Mouse (Mus musculus) olfactory bulb, adult 2 months (tissue): ENCODE results near the gene Eef2.

Experiments
- CTCF ChIP-seq: fragments of 200-500 bp; IDR thresholded peaks from 2 replicates; pipeline ENCODE4 v1.5.1; 2012; ENCODE audit warnings: low read depth, mild to moderate bottlenecking, low read length, moderate library complexity; ENCODE audit not compliant: insufficient read depth
- POLR2A ChIP-seq: fragments of 200-500 bp; IDR thresholded peaks from 2 replicates; pipeline ENCODE4 v1.6.1; 2012; ENCODE audit warnings: mild to moderate bottlenecking, low read depth, low read length, moderate library complexity; ENCODE audit not compliant: insufficient read depth

DNA sequence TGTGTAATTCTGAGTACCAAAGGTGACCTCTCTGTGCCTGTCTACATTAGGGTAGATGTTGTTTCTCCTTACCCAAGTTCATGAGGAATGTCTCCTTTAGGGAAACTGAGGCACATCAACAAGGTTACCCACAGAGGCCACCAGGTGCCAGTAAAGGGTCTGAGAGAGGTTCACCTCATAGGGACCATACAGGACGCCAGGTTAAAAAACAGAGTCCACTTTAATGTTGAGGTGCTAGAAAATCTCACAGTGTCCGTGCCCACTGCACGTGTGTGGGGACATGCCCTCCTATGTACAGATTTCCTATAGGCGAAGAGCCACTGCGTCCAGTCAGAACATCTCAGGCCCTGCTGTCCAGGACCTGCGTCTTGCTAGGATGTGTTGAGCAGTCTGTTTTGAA, 22.6 kb downstream of the Eef2 start:
- no peak for TF ChIP-seq CTCF
- TF ChIP-seq POLR2A = no peak
